Mouse (Mus musculus) Muller cell, postnatal 12 days (primary cell): ENCODE results near the gene Limk1.
A peak's percentile ranks its signal among the peaks of the same experiment; 100 is the strongest.

Experiments
- DNase-seq: peaks from one replicate; pipeline ENCODE4 v3.0.0-alpha.2; 2015; ENCODE audit errors: inconsistent ontology term

Gene Limk1

GRCm38 (mm10) chr5:134688086-134688717 lies at the start of gene Limk1:
TSS of gene Limk1 (minus strand) at chr5:134688598.
- DNase-seq: no peak

GRCm38 (mm10) chr5:134734920-134735319 lies 46.5 kb upstream of the Limk1 start:
- no peak for DNase-seq

GRCm38 (mm10) chr5:134734072-134734471 lies 45.7 kb upstream of the Limk1 start:
- DNase-seq: no peak

- no peak for DNase-seq
These were observed 44.8 kb upstream of the Limk1 start for GRCm38 (mm10) chr5:134733241-134733640.

- DNase-seq: no peak
These were observed 40.7 kb upstream of the Limk1 start for GRCm38 (mm10) chr5:134729124-134729523.

GRCm38 (mm10) chr5:134728535-134728934 lies 40.1 kb upstream of the Limk1 start:
- no peak for DNase-seq

GRCm38 (mm10) chr5:134727001-134727639 lies 38.7 kb upstream of the Limk1 start:
- no peak for DNase-seq

GRCm38 (mm10) chr5:134725299-134725698 lies 36.9 kb upstream of the Limk1 start:
- DNase-seq: no peak

GRCm38 (mm10) chr5:134720058-134720457 lies 31.7 kb upstream of the Limk1 start:
- peak; percentile 85 for DNase-seq

- no peak for DNase-seq
These were observed 22.7 kb upstream of the Limk1 start for GRCm38 (mm10) chr5:134711076-134711475.

GRCm38 (mm10) chr5:134709275-134709674 lies 20.9 kb upstream of the Limk1 start:
- peak; percentile 78 for DNase-seq

GRCm38 (mm10) chr5:134704157-134704556 lies 15.8 kb upstream of the Limk1 start:
- DNase-seq: peak; percentile 49

- no peak for DNase-seq
These were observed 7.1 kb upstream of the Limk1 start for GRCm38 (mm10) chr5:134695539-134695938.

- no peak for DNase-seq
These were observed 6.7 kb upstream of the Limk1 start for GRCm38 (mm10) chr5:134695082-134695481.

GRCm38 (mm10) chr5:134692704-134693103 lies 4.3 kb upstream of the Limk1 start:
- DNase-seq: no peak

GRCm38 (mm10) chr5:134688718-134689284 lies 403 bp upstream of the Limk1 start:
- peak; percentile 99 for DNase-seq

- no peak for DNase-seq
These were observed 1.2 kb downstream of the Limk1 start for GRCm38 (mm10) chr5:134687187-134687586.

GRCm38 (mm10) chr5:134686541-134686940 lies 1.9 kb downstream of the Limk1 start:
- DNase-seq: no peak

- DNase-seq: no peak
These were observed 4.0 kb downstream of the Limk1 start for GRCm38 (mm10) chr5:134684398-134684797.

- no peak for DNase-seq
These were observed 4.6 kb downstream of the Limk1 start for GRCm38 (mm10) chr5:134683813-134684212.

- no peak for DNase-seq
These were observed 8.2 kb downstream of the Limk1 start for GRCm38 (mm10) chr5:134680238-134680637.

- no peak for DNase-seq
These were observed 9.4 kb downstream of the Limk1 start for GRCm38 (mm10) chr5:134678827-134679546.

- no peak for DNase-seq
These were observed 10.4 kb downstream of the Limk1 start for GRCm38 (mm10) chr5:134678031-134678430.
